Mouse (Mus musculus): ENCODE results near the gene Uevld.
A peak's percentile ranks its signal among the peaks of the same experiment; 100 is the strongest.
"Not testable (repeated sequence)": the region's sequence is repeated elsewhere in the genome, so short reads cannot be mapped to it uniquely, and the experiment has no call there.

Uevld gene

DNA sequence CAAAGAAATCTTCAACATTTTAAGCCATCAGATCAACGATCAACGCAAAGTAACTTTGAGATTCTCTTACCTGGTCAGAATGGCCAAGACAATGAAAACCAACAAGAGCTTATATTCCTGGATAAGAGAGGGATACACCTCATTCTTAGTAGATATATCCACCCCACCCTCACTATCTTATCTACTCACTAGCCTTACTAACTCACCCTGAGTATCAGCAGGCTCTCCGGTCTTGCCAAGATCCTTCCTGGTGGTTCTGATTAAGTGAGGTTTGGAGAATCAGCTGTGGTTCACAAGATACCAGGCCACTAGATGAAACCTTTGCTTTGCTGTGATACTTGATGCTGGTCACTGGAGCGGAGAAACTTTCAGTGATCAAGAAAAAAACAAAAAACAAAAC lies 16.3 kb upstream of the Uevld start:
- no peak for DNase-seq (ENCODE audit: low read depth in 1 of 2, low spot score in 2 of 2)

DNA sequence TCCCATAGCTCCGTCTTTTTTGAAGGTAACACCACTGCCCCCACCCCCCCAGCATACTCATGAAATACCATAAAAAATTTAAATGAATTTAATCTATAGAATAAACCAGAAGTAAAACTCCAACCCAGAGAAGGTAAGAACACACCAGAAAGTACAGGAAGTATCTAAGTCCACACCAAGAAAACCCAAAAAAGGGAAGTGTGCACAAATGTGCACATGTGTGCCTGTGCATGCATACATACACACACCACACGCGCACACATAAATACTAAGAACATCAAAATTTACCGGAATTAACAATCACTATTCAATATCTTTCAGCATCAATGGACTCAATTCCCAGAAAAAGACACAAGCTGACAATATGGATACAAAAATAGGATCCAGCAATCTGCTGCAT lies 11.6 kb upstream of the Uevld start:
- DNase-seq (ENCODE audit: low read depth in 1 of 2, low spot score in 2 of 2) = no peak

DNA sequence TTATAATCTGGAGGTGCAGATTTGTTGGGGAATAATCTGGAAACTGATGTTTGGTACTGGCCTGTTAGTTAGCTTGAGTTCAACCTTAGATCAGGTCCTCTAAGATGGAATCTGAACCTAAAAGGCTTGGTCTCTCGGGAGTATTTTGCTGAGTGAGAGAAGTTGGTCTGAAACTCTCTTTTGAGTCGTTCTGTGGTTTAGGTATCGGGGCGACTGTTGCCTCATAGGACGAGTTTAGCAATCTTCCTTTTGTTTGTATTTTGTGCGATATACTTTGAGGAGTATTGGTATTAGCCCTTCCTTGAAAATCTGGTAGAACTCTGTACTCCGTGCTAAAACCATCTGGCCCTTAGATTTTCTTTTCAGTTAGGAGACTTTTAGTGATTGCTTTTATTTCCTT lies 5.7 kb upstream of the Uevld start:
- no peak for DNase-seq (ENCODE audit: low read depth in 1 of 2, low spot score in 2 of 2)

DNA sequence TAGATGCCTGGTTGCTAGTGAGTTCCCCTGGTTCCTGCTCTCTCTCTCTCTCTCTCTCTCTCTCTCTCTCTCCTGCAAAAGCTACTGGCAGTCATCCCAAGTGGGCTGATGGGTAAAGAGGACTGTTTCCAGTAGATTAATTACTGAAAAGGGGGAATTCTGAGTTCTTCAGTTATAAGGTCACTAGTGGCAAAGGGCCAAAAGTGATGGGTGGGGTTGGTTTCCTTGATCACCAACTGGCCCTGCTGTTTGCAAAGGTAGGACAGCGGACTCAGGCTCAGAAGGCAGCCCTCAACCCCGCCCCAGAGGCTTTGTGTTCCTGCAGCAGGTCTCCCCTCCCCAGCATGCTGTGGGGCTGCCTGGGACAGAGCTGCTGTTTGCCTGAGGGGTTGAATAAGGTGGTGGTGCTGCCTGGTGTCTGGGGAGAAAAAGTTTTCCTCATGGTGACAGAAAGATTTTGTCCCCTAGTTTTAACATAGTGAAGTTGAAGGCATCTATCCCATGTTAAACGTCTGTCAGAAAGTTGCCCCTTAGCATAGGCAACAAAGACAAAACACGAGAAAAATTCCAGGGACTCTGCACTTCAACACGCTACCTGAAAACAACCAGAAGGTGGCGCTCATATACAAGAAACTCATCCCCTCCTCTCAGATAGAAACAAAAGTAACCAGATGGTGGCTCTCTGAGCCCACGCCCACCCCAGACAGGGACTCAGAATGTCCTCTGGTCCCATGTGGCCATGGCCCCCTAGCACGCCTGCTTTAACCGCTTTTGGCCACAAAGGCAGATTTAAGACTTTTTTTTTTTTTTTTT lies 4.7 kb upstream of the Uevld start:
- DNase-seq (ENCODE audit: low read depth in 1 of 2, low spot score in 2 of 2) = peak in 1 of 2 experiments; percentile 30

DNA sequence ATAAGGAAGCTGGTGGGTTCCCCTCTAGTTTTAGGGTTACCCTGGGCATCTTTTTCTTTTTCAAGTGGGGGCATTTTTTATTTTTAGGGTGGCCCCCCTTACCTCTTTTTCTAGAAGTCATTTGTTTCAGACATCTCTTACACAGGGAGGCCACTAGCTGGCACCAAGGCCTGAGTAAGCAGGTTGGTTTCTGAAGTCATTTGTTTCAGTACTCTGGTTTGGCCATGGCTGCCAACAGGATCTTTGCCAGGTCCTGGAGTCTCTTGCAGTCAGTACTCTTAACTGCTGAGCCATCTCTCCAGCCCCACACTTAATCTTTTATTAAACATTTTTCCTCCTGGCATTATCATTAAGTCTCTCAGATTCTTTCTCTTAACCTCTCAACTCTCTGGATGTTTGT lies 3.8 kb upstream of the Uevld start:
- DNase-seq (ENCODE audit: low read depth in 1 of 2, low spot score in 2 of 2) = no peak

DNA sequence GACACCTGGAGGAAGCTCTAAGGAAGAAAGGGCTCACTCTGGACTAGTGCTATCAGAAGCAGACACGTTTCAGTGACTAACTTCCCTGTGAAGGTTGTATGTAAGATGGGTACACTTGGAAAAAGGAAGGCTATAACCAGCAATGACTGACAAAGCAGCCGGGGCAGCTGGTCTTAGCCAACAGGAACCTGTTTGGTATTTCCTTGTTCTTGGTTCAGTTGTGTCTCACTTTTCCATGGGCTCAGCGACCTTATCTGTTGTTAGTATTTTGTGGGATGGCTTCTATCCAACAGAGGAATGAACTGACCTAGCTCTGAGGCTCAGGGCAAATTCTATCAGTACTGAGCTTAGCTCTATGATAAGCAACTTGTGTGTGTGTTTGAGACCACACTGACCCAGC lies 2.7 kb upstream of the Uevld start:
- DNase-seq (ENCODE audit: low read depth in 1 of 2, low spot score in 2 of 2) = no peak

DNA sequence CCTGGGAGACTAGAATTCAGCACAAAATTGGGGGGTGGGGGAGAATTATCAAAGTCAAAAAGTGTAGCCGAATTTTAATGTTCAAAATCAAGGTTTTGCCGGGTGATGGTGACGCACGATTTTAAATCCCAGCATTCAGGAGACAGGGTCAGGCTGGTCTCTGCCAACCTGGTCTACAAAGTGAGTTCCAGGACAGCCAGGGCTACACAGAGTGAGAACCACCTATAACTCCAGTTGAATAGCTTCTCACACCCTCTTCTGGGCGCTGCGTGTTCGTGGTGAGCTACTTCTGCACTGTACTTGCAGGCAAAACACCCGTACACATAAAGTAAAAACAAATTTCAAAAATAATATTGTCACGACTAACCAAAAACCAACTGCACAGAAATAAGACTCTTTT lies 526 bp upstream of the Uevld start:
- no peak for DNase-seq (ENCODE audit: low read depth in 1 of 2, low spot score in 2 of 2)

DNA sequence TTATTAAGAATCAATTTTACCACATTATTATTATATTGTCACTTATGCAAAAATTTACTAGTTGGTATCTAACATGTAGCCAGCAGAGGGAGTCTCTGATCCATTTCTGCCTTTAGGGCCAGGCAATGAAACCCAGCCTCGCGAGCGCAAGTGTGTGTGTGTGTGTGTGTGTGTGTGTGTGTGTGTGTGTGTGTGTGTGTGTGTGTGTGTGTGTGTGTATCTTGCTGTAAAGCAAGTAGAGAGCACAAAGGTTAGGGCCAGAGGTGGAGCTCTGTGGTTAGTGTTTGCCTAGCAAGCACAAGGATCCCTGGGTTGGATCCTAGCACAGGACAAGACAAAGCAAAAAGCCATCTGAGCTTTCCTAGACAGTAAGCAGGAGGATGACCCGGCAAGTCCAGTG lies 22.5 kb downstream of the Uevld start:
- no peak for DNase-seq (ENCODE audit: low read depth in 1 of 2, low spot score in 2 of 2)

DNA sequence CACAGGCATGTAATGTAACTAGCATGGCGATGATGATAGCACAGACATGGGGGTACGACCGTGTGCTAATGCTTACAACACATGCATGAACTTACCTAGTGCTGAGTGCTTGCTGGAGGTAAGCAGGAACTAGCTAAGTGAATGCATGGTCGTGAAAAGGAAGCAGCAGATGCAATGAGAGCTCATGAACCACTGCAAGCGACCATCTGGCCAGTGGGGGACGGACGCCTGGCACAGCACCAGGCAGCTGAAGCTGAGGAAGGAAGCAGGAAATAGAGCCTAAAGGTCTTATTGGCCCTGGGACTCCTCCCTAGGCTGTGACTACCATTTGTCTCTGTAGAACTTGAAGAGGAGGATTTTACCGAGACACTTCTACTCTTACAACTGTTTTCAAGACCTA lies 23.5 kb downstream of the Uevld start:
- no peak for DNase-seq (ENCODE audit: low read depth in 1 of 2, low spot score in 2 of 2)

DNA sequence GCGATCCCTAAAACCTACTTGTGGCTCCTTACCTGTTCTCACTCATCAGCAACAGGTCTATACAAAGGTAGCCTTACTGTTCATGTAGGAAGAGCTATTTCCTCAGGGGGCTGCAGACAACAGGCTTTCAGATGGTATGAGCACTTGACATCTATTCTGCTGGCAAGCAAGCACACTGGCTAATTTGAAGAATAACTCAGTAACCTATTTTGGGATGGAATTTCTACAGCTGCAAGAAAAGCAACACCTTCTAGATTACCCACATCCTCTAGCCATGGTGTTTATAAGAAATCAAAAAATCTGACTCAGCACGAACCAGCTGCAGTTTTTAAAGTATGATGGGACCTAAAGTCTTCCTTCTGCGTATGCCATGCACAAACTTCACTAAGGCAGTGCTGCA lies 27.0 kb downstream of the Uevld start:
- no peak for DNase-seq (ENCODE audit: low read depth in 1 of 2, low spot score in 2 of 2)

DNA sequence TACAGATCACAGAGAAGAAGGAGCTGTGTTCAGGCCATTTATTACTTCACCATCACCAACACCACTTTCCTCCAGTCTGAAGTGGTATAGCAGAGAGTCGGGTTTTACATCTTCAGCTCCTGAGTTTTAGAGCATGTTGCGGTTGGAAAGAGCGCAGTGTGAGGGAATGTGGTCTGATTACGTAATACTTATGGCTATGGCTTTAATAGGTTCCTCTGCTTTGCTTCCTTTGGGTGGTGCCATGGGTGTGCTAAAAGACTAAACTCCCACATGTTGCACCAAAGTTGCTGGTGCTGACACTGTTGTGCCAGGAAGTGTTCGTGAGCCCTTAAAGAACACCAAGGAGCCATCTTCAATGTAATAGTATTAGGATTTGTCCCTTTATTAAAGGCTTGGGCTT lies 30.0 kb downstream of the Uevld start:
- DNase-seq (ENCODE audit: low read depth in 1 of 2, low spot score in 2 of 2) = no peak

DNA sequence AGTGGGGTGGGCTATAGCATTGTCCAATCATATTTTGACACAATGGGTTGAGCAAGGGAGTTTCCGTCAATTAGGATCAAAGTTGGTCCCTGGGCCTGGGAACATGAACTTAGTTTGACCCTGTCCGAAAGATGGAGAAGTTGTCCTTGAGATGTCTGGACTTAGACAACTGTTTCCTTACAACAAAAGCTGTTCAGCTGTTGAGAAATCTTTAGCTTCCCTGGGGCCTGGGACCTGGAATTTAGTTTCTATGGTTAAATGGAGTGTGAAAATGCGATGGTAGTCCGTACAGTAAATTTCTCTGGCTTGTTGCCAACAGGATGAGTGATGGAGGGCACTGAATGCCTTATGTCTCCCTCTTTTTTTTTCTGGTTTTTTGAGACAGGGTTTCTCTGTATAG lies 36.3 kb downstream of the Uevld start:
- DNase-seq (ENCODE audit: low read depth in 1 of 2, low spot score in 2 of 2) = peak in 1 of 2 experiments; percentile 17

DNA sequence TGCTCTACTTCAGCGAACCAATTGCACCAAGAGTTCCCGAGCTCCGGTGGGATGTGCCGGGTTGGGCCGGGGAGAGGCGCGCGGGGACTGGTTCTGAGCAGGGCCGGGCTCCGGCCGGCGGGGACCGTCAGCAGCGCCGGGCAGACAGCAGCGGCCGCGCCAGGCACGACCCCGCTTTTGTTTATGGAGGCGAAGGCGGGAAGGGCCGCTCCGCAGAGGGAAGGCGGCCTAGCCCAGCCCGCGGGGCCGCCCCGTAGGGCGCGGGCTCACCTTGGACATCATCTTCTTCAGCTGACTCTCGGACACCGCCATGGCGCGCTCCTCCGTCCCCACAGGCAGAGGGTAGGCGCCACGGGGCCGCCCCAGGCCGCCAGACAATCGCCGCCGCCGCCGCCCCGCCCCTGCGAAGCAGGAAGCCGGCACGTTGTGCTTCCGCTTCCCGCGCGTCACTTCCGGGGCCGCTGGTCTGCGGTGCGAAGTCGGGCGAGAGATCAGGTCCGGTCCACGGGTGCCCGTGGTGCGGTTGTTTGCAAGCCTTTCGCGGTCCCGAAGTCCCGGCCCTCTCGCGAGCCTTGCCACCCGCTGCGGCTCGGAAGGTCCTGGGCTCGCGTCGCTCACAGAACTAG lies 38.7 kb downstream of the Uevld start, which contains the start of gene Tsg101:
Gene Tsg101 (minus strand): TSS at position 419 of the 626 bp plus-strand sequence.
- peak; percentile 87 to 90 for DNase-seq (ENCODE audit: low read depth in 1 of 2, low spot score in 2 of 2)

DNA sequence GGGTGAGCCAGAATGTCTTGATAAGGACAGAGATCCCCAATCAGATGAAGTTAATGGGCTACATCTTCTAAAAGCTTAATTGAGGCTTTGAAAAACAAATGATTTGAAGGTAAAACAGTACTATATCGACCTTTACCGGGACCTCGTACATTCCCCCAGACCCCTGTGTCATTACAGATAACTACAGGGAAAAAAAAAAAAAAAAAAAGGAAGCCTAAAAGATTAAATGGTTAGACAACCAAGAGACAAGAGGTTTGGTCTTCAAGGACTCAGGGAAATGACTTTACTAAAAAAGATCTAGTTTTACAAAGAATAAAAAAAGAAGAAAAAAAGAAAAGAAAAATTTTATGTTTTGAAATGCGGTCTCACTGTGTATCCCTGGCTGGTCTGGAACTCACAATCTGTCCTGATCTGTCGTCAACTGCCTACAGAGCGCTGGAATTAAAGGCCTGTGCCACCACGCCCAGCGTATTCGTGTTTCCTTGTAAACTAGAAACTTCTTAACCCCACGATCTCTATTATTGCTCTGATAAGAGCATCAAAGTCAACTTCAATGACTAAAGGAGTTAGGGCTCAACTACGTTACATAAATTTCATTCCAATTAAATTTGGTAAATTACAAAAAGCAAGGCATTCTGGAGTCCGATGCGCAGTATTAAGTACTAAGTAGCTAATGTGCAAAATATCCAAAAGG lies 39.5 kb downstream of the Uevld start:
- DNase-seq (ENCODE audit: low read depth in 1 of 2, low spot score in 2 of 2) = no peak

DNA sequence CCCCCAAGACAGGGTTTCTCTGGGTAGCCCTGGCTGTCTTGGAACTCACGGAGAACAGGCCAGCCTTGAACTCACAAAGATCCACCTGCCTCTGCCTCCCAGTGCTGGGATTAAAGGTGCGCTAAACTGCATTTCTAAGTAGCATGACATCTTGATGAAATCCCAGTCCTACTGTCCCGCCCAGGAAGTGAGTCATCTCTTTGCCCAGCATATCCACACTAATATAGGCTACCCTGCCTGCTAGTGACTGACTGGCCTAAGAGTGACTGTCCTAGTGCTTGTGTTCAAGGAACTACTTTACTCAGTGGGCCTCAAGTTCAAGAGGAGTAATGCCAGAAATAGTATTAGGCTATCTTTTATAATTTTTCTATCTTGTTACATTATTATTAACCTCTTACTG lies 42.0 kb downstream of the Uevld start:
- DNase-seq (ENCODE audit: low read depth in 1 of 2, low spot score in 2 of 2) = no peak

DNA sequence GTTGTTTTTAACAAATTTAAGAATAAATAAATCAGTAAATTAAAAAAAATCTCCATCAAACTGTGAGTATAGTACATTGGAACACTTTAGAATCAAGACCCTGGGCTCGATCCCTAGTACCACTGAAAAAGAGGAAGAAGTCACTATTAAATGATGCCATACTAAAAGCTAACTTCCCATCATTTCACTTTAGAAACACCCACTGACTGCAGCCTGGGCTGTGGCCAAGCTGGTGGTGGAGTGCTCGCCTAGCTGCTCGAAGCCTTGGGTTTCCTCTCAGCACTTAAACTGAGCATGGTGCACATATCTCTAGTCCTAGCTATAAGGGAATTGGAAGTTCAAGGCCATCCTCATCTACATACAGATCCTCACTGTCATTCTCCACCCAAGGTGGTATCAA lies 47.1 kb downstream of the Uevld start:
- no peak for DNase-seq (ENCODE audit: low read depth in 1 of 2, low spot score in 2 of 2)

DNA sequence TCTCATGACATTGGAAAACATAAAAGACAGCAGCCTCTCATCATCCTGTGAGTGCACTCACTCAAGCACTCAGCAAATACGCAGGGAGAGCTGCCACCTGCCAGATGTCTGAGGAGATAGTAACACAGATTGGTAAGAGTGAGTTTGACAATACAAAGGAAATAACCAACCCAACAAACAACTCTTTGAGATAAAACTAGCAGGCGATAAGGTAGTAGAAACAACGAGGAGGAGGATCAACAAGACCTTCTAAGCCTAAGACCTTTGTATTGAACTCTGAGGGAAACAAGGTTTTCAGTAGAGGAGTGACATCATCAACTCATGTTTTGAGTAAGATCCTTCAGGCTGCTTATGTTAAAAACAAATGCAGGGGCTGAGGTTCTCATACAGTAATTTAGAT lies 59.0 kb downstream of the Uevld start:
- DNase-seq (ENCODE audit: low read depth in 1 of 2, low spot score in 2 of 2) = no peak

DNA sequence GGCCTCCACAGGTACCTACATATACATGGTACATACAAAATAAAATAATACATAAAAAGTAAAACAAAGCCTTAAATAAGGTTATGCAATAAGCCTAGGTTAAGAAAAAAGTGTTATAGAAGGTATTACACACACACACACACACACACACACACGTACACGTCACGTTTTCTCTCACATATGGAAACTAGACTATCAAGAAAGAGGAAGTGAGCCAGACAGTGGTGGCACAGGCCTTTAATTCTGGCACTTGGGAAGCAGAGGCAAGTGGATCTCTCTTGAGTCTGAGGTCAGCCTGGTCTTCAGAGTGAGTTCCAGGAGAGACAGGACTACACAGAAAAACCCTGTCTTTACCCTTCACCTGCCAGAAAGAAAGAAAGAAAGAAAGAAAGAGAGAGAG lies 62.8 kb downstream of the Uevld start:
- DNase-seq (ENCODE audit: low read depth in 1 of 2, low spot score in 2 of 2) = no peak

DNA sequence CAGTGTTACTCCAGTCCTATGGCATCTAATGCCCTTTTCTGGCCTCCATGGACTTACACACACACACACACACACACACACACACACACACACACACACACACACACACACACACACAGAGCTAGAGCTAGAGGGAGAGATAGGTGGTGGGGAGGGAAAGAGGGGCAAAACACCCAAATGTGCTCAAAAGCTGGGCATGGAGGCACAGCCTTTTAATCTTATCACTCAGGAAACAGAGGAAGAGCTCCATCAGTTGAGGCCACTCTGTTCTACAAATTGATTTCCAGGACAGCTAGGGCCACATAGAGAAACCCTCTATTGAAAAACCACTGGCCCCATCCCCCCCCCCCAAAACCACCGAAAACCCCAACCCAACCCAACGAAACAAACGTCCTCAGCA lies 75.0 kb downstream of the Uevld start:
- no peak for DNase-seq (ENCODE audit: low read depth in 1 of 2, low spot score in 2 of 2)

DNA sequence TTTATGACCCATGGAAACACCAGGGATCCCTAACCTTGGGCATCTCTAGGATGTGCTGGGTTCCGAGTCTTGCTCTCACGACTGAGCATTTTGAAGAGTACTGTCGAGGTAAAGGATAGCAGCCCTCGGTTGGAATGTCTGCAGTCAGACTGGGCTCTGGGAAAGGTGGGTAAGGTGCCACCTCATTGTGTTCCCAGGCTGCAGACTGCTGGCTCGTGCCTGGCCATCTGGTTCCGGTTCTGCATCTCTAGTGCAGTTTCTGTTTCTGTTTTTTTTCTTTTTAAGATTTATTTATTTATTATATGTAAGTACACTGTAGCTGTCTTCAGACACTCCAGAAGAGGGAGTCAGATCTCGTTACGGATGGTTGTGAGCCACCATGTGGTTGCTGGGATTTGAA lies 76.4 kb downstream of the Uevld start:
- DNase-seq (ENCODE audit: low read depth in 1 of 2, low spot score in 2 of 2) = not testable (repeated sequence)

DNA sequence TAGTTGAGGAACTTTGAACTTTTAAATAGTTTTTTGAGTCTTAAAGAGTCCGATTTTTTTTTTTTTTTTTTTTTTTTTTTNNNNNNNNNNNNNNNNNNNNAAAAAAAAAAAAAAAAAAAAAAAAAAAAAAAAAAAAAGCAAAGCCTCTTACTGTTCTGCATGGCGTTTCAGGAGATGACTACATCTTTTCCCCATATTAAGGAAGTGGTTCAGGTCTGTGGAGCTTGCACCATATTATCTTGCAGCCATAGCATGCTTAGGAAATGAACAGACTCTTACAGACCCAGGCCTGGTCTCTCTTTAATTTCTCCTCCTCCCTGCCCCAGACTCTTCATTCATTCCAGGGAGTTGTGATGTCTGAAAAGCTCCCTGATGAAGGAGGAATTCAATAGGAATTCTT lies 77.3 kb downstream of the Uevld start:
- DNase-seq (ENCODE audit: low read depth in 1 of 2, low spot score in 2 of 2) = no peak

DNA sequence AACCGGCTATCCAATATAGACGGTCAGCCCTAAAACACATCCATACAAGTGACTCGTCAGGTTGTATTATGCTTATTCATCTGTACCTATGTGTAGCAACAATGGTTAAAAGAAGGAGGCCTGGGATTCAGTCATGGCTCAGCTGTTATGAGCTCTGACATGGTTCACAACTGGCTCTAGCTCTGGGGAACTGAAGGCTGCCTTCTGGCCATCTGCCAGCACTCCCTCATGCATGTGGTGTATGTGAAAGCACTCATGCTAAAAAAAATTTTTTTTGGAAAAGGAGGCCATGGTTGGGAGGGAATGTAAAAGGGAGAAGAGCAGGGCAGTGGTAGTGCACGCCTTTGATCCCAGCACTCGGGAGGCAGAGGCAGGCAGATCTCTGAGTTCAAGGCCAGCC lies 78.5 kb downstream of the Uevld start:
- DNase-seq (ENCODE audit: low read depth in 1 of 2, low spot score in 2 of 2) = no peak
